Mouse (Mus musculus): ENCODE measurements around the gene Mcm6.

DNA sequence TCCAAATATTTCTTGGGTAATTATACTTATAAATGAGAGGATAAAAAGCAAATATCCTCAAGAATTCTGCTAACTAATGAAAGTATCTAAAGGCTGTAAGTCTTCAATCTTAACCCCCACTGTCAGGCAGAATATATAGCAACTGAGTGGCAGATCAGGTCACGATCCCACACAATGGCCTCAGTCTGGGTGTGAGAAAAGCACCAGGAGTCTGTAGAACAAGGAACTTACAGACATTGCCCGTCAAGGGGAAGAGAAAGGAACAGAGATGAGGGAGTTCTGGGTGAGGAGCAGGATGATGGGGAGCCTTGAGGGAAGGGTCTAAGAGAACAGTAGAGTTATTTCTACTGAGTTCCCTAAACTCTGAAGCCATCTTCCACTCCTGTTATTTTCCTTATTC, 41.5 kb upstream of the Mcm6 start:
- no peak for TF ChIP-seq CTCF (IDR thresholded peaks at IDR 0.05; ENCODE audit: extremely low read depth, insufficient read depth, low read length)
- TF ChIP-seq POLR2A (IDR thresholded peaks at IDR 0.05; ENCODE audit: extremely low read depth, insufficient read depth, low read length), result no peak

All from cortical plate, adult 2 months (tissue).